Mouse (Mus musculus): ENCODE results near the gene Kcnip1. TPM values are rescaled to one million over a fixed set of nuclear protein-coding genes. Genes with fewer than 3 reads are reported as not detected.
A peak's percentile ranks its signal among the peaks of the same experiment; 100 is the strongest.

Kcnip1 gene
- polyA plus RNA-seq, 1 experiment from 2014 or later: 1.8 TPM

DNA sequence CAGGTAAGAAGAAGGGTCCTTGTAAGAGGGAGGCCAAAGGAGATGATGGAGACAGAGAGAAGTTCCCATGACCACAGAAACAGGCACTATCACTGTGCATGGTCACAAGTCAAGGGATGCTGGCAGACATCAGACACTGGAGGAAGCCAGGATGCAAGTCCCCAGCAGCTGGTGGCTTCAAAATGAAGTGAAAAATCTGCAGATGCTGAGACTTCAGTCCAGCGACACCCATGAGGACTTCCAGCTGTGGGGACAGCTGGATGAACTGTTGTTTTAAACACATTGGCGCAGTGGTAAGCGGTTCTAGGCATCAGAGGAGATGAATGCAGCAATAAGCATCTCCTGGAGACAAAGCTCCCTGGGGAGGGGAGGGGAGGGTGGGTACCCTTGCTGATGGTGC is 246.6 kb downstream of the Kcnip1 start:
- H3K27ac ChIP-seq: no peak overlapping the region
- H3K27me3 ChIP-seq (ENCODE audit: insufficient read depth, poor library complexity, severe bottlenecking): no peaks in the 10 kb centered on the region
- H3K4me3 ChIP-seq: no peak overlapping the region
- H3K9me3 ChIP-seq: no peaks in the 10 kb centered on the region
- no peak for DNase-seq (ENCODE audit: low spot score)
- H3K4me1 ChIP-seq: peaks cover 5% of the 10 kb centered on the region; the same call in 1 of the 2 replicates
- no peaks in the 10 kb centered on the region for H3K36me3 ChIP-seq
- WGBS: 77% methylated on average over 3 of the region's 3 CpGs

DNA sequence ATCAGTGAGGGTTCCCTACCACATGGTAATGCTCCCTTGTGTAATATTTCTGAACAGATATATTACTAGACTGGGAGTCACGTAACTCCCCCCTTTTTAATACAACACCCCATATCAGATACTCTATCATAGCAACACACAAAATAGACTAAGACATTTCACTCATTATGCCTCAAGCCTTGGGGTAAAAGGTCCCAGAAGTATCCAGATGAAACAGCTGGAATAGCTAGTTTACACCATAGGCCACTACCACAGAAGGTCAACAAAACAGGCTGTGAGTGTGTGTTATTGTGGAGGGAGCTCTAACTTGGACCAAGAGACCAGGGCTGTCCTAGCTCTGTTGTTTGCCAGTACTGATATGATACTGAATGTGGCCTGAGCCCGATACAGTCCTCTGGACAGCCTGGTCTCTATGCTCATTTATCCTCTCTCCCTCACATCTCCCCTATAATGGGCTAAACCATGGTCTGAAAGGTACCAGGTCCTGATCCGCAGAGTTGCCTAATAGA is 247.1 kb downstream of the Kcnip1 start:
- 85% methylated on average over 3 of the region's 3 CpGs for WGBS
- Histone ChIP-seq H3K4me1 (peaks cover 5% of the 10 kb centered on the region; the same call in 1 of the 2 replicates), H3K27ac (no peak overlapping the region)

DNA sequence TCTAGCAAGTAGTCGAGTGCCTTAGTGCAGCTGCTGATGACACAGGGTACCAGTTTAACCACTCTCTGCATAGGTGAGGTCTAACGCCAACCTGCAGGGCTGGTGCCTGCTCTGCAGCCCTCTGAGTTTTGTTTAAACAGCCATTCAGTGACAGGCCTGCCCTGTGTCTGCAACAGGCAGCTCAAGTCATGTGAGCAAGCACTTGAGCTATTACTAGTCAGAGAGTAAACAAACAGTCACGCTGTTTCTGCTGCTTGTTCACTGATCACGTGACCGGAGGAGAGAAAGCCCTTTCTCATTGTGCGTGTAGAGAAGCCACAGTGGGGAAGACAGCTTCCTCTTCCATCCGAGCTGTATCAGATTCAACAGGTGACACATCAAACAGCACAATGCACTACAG is 248.5 kb downstream of the Kcnip1 start:
- 44% methylated on average over 7 of the region's 7 CpGs for WGBS
- no peak overlapping the region for H3K27ac ChIP-seq
- no peaks in the 10 kb centered on the region for H3K27me3 ChIP-seq (ENCODE audit: insufficient read depth, poor library complexity, severe bottlenecking)
- DNase-seq (ENCODE audit: low spot score): no peak
- H3K36me3 ChIP-seq: no peaks in the 10 kb centered on the region
- no peaks in the 10 kb centered on the region for H3K9me3 ChIP-seq
- peaks cover 5% of the 10 kb centered on the region; the same call in 1 of the 2 replicates for H3K4me1 ChIP-seq
- no peak overlapping the region for H3K4me3 ChIP-seq

More for the DNA sequence above, 247.1 kb downstream of the Kcnip1 start:
- Histone ChIP-seq H3K4me3 (no peak overlapping the region), H3K9me3 (no peaks in the 10 kb centered on the region), H3K36me3 (no peaks in the 10 kb centered on the region), H3K27me3 (ENCODE audit: insufficient read depth, poor library complexity, severe bottlenecking) (no peaks in the 10 kb centered on the region)
- no peak for DNase-seq (ENCODE audit: low spot score)

- no peak overlapping the region for H3K4me3 ChIP-seq
- no peaks in the 10 kb centered on the region for H3K9me3 ChIP-seq
- no peak overlapping the region for H3K27ac ChIP-seq
- no peaks in the 10 kb centered on the region for H3K36me3 ChIP-seq
- 76% methylated on average over 3 of the region's 3 CpGs for WGBS
- DNase-seq (ENCODE audit: low spot score): no peak
- peaks cover 5% of the 10 kb centered on the region; the same call in 1 of the 2 replicates for H3K4me1 ChIP-seq
- peaks cover 22% of the 10 kb centered on the region; the same call in 1 of the 2 replicates for H3K27me3 ChIP-seq (ENCODE audit: insufficient read depth, poor library complexity, severe bottlenecking)
These were observed 252.8 kb downstream of the Kcnip1 start for GRCm38 (mm10) chr11:33740187-33740586.

DNA sequence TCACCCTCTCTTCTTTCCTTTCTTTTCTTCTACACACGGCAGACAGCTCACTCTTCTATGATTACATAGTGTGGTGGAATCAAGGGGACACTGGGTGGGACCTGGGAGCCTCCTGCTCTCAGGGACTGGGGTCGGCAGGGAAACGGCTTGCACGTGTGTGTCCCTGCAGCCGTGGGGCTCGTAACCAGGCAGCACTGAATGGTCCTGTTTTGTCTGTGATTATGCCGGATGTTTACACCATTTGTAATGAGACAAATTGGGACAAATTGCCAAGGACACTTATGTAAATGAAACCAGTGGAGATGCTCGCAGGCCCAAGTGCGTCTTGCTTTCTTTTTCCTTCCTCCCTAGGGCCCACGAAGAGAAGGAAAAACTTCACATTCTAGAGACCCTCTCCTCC is 256.5 kb downstream of the Kcnip1 start:
- 66% methylated on average over 10 of the region's 10 CpGs for WGBS
- Histone ChIP-seq H3K9me3 (no peaks in the 10 kb centered on the region), H3K36me3 (no peaks in the 10 kb centered on the region), H3K4me1 (no peaks in the 10 kb centered on the region), H3K27ac (no peak overlapping the region), H3K27me3 (ENCODE audit: insufficient read depth, poor library complexity, severe bottlenecking) (peaks cover 46% of the 10 kb centered on the region; the same call in 1 of the 2 replicates), H3K4me3 (no peak overlapping the region)
- no peak for DNase-seq (ENCODE audit: low spot score)

- no peaks in the 10 kb centered on the region for H3K4me1 ChIP-seq
These were observed 259.7 kb downstream of the Kcnip1 start for GRCm38 (mm10) chr11:33733269-33733668.

DNA sequence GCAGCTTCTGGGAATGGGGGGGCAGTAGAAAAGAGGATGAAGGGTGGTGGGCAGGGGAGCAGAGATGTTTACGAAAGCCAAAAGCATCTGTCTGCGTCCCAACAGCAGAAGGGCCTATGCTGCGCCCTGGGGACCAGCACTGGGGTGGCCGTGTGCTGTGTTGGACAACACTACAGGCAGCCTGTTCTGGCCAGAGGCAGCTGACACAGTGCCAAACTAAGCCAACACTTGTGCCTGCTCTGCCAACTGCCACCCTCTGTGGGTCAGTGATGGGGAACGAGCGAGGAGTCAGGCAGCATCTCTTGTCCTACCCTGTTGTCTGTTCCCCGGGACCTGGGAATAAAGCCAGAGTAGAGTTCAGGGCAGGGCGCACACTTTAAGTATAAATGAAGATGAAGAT is 260.6 kb downstream of the Kcnip1 start:
- Histone ChIP-seq H3K27me3 (ENCODE audit: insufficient read depth, poor library complexity, severe bottlenecking) (peaks cover 42% of the 10 kb centered on the region; the same call in 1 of the 2 replicates), H3K4me1 (no peaks in the 10 kb centered on the region), H3K9me3 (no peaks in the 10 kb centered on the region), H3K27ac (no peak overlapping the region), H3K4me3 (no peak overlapping the region), H3K36me3 (no peaks in the 10 kb centered on the region)
- DNase-seq (ENCODE audit: low spot score): no peak
- WGBS: 84% methylated on average over 8 of the region's 8 CpGs

More at GRCm38 (mm10) chr11:33733269-33733668, 259.7 kb downstream of the Kcnip1 start:
- 7% methylated on average over 3 of the region's 3 CpGs for WGBS
- peaks cover 44% of the 10 kb centered on the region; the same call in 1 of the 2 replicates for H3K27me3 ChIP-seq (ENCODE audit: insufficient read depth, poor library complexity, severe bottlenecking)
- no peak for DNase-seq (ENCODE audit: low spot score)
- no peaks in the 10 kb centered on the region for H3K36me3 ChIP-seq
- H3K27ac ChIP-seq: no peak overlapping the region
- no peak overlapping the region for H3K4me3 ChIP-seq
- no peaks in the 10 kb centered on the region for H3K9me3 ChIP-seq

GRCm38 (mm10) chr11:33721297-33721696 is 271.7 kb downstream of the Kcnip1 start:
- Histone ChIP-seq H3K27ac (no peak overlapping the region), H3K27me3 (ENCODE audit: insufficient read depth, poor library complexity, severe bottlenecking) (peaks cover 28% of the 10 kb centered on the region), H3K4me3 (no peak overlapping the region), H3K36me3 (no peaks in the 10 kb centered on the region), H3K9me3 (no peaks in the 10 kb centered on the region; the same call in 1 of the 2 replicates), H3K4me1 (no peaks in the 10 kb centered on the region)
- WGBS: 25% methylated on average over 7 of the region's 7 CpGs
- DNase-seq (ENCODE audit: low spot score): no peak

DNA sequence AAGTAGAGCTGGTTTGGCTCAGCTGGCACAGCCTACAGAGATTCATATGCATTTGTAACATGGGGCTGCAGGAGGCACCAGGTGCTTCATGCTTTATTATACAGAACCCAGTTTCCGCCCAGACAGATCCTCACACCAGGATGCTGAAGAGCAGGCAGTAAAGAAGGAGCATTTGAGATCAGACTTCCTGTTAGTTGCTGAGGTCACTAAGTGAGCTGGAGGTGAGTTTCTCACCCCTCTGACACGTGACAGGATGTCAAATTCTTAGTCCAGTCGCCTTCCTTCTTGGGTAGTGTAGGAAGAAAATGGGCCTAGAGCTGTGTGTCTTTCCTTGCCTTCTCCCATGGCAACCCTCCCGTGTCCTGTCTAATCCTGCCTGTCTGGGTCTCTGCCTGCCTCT is 286.2 kb downstream of the Kcnip1 start:
- H3K36me3 ChIP-seq: no peaks in the 10 kb centered on the region
- no peaks in the 10 kb centered on the region for H3K27me3 ChIP-seq (ENCODE audit: insufficient read depth, poor library complexity, severe bottlenecking)
- 19% methylated on average over 4 of the region's 4 CpGs for WGBS
- H3K4me3 ChIP-seq: no peak overlapping the region
- no peak for DNase-seq (ENCODE audit: low spot score)
- no peaks in the 10 kb centered on the region for H3K4me1 ChIP-seq
- no peaks in the 10 kb centered on the region for H3K9me3 ChIP-seq
- H3K27ac ChIP-seq: no peak overlapping the region

- H3K27me3 ChIP-seq (ENCODE audit: insufficient read depth, poor library complexity, severe bottlenecking): no peaks in the 10 kb centered on the region
- H3K27ac ChIP-seq: no peak overlapping the region
- DNase-seq (ENCODE audit: low spot score): peak; percentile 58
- no peaks in the 10 kb centered on the region for H3K9me3 ChIP-seq
- no peaks in the 10 kb centered on the region for H3K4me1 ChIP-seq
- no peaks in the 10 kb centered on the region for H3K36me3 ChIP-seq
- no peak overlapping the region for H3K4me3 ChIP-seq
- 51% methylated on average over 2 of the region's 2 CpGs for WGBS
These were observed 290.9 kb downstream of the Kcnip1 start for GRCm38 (mm10) chr11:33701958-33702459.

- Histone ChIP-seq H3K4me1 (no peaks in the 10 kb centered on the region), H3K27ac (no peak overlapping the region), H3K27me3 (ENCODE audit: insufficient read depth, poor library complexity, severe bottlenecking) (no peaks in the 10 kb centered on the region), H3K9me3 (no peaks in the 10 kb centered on the region), H3K4me3 (no peak overlapping the region), H3K36me3 (no peaks in the 10 kb centered on the region)
- 60% methylated on average over 1 of the region's 1 CpGs for WGBS
- DNase-seq (ENCODE audit: low spot score): peak; percentile 60
These were observed 291.6 kb downstream of the Kcnip1 start for GRCm38 (mm10) chr11:33701236-33701957.

DNA sequence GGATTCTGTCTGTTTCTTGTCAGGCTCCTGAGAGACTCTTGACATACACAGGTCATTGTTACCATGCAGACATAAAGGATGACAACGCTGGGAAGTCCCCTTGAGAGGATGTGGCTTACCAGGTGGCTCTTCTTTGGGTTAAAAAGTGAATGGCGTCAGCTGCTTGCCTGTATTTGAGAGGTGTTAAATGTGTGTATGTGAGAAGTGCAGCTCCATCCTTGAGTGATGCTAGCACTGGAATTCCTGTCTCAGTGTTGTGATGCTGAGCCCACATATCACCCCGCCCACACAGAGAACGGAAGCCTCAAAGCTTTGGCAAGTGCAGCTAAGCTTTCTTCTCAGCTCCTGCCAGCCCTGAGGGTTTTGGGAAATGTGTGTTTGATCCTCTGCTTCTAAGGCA is 292.2 kb downstream of the Kcnip1 start:
- peak; percentile 58 for DNase-seq (ENCODE audit: low spot score)
- Histone ChIP-seq H3K4me1 (no peaks in the 10 kb centered on the region), H3K36me3 (no peaks in the 10 kb centered on the region), H3K4me3 (no peak overlapping the region), H3K27me3 (ENCODE audit: insufficient read depth, poor library complexity, severe bottlenecking) (no peaks in the 10 kb centered on the region), H3K9me3 (no peaks in the 10 kb centered on the region), H3K27ac (no peak overlapping the region)
- 45% methylated on average over 4 of the region's 4 CpGs for WGBS

DNA sequence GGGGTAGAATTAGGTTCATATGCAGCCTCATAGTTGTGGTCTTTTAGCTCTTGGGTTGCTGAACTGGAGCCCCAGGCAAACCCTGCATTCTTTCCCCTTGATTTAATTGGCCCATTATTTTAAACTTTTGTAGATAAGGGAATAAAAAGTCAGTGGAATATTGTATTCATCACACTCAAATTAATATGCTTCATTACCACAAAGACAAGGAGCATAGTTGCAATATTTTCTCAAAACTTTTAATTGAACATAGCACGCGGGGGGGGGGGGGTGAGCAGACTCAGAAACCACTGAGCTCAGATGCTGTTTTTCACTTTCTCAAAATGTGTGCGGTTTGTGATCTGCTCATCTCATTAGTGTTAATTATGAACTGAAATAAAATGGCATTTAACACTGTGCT is 302.8 kb downstream of the Kcnip1 start:
- no peaks in the 10 kb centered on the region for H3K4me1 ChIP-seq
- 82% methylated on average over 3 of the region's 3 CpGs for WGBS
- no peaks in the 10 kb centered on the region for H3K27me3 ChIP-seq (ENCODE audit: insufficient read depth, poor library complexity, severe bottlenecking)
- DNase-seq (ENCODE audit: low spot score): no peak
- no peaks in the 10 kb centered on the region for H3K36me3 ChIP-seq
- H3K4me3 ChIP-seq: no peak overlapping the region
- no peaks in the 10 kb centered on the region for H3K9me3 ChIP-seq
- no peak overlapping the region for H3K27ac ChIP-seq
